Mouse (Mus musculus) ES-E14 (cell line): ENCODE results near the gene Olfr1413. TPM values are rescaled to one million over a fixed set of nuclear protein-coding genes. Genes with fewer than 3 reads are reported as not detected.

Experiments used
- DNase-seq: peaks from one replicate; pipeline ENCODE4 v3.0.0-alpha.2; 2013; ENCODE audit warnings: low read depth, low spot score
- H3K27ac ChIP-seq: 2 replicates; pipeline ENCODE4 v1.5.1; 2012; ENCODE audit warnings: low read depth, mild to moderate bottlenecking, low read length, moderate library complexity, mixed read lengths; ENCODE audit not compliant: poor library complexity, insufficient read depth, severe bottlenecking
- H3K36me3 ChIP-seq: 2 replicates; pipeline ENCODE4 v1.6.1; 2012; ENCODE audit warnings: mild to moderate bottlenecking, low read length, moderate library complexity, mixed read lengths; ENCODE audit not compliant: control insufficient read depth, poor library complexity, insufficient read depth, severe bottlenecking
- H3K4me1 ChIP-seq, 2 experiments: fragments of 150-350 bp in 1 of 2; sonication (generic) in 1 of 2; 2 replicates each; pipeline ENCODE4 v1.6.1; 2012; ENCODE audit warnings: low read length in 2 of 2, mild to moderate bottlenecking in 1 of 2, mixed read lengths in 1 of 2; ENCODE audit not compliant: control insufficient read depth in 2 of 2, insufficient read depth in 2 of 2, poor library complexity in 1 of 2
- H3K4me3 ChIP-seq, 2 experiments: fragments of 150-350 bp in 1 of 2; sonication (generic) in 1 of 2; 2 replicates each; pipeline ENCODE4 v1.5.1; 2012; ENCODE audit warnings: low read length in 2 of 2, low read depth in 1 of 2, mild to moderate bottlenecking in 1 of 2, mixed read lengths in 1 of 2; ENCODE audit not compliant: insufficient read depth in 1 of 2, poor library complexity in 1 of 2, severe bottlenecking in 1 of 2
- H3K9ac ChIP-seq: 2 replicates; pipeline ENCODE4 v1.6.1; 2012; ENCODE audit warnings: low read depth, mild to moderate bottlenecking, low read length, mixed read lengths; ENCODE audit not compliant: poor library complexity, insufficient read depth, severe bottlenecking
- H3K9me3 ChIP-seq: fragments of 150-350 bp; sonication (generic); 2 replicates; pipeline ENCODE4 v1.6.1; 2012; ENCODE audit warnings: low read depth, mild to moderate bottlenecking, low read length; ENCODE audit not compliant: control insufficient read depth, insufficient read depth
- CHD2 ChIP-seq: IDR thresholded peaks from 2 replicates; pipeline ENCODE4 v1.6.1; 2014; ENCODE audit warnings: mild to moderate bottlenecking, low read depth, low read length, inconsistent platforms
- HCFC1 ChIP-seq: IDR thresholded peaks from 2 replicates; pipeline ENCODE4 v1.6.1; 2012; ENCODE audit warnings: low read length, inconsistent platforms, borderline replicate concordance; ENCODE audit not compliant: insufficient read depth
- MAFK ChIP-seq: IDR thresholded peaks from 2 replicates; pipeline ENCODE4 v1.6.1; 2014; ENCODE audit warnings: mild to moderate bottlenecking, low read depth, low read length, inconsistent platforms; ENCODE audit not compliant: insufficient read depth
- ZC3H11A ChIP-seq: IDR thresholded peaks from 2 replicates; pipeline ENCODE4 v1.6.1; 2012; ENCODE audit warnings: low read depth, mild to moderate bottlenecking, inconsistent platforms, low read length, borderline replicate concordance
- ZNF384 ChIP-seq: IDR thresholded peaks from 2 replicates; pipeline ENCODE4 v1.6.1; 2012; ENCODE audit warnings: low read depth, low read length, inconsistent platforms
- in situ Hi-C, 2 experiments: fragments of 600-800 bp; cut with MboI; formaldehyde crosslinking; loops; one replicate each; pipeline ENCODE4 v1.15.1; 2025; ENCODE audit warnings: low sequenced_read_pairs in 2 of 2, inconsistent platforms in 1 of 2; ENCODE audit not compliant: unreplicated experiment in 2 of 2
- total RNA-seq: library from RNA; depleted of rRNA; stranded (reverse); fragments of 300-350 nt; gene quantifications from 2 replicates; pipeline ENCODE4 v1.2.3, GENCODE M21; 2012

The Olfr1413 gene
- total RNA-seq, 1 experiment: not detected

- TF ChIP-seq HCFC1 (no peak), MAFK (no peak), ZC3H11A (no peak)
- Histone ChIP-seq H3K36me3 (no peaks in the 10 kb centered on the region), H3K9me3 (no peaks in the 10 kb centered on the region), H3K4me3 (no peak overlapping the region), H3K4me1 (no peaks in the 10 kb centered on the region), H3K9ac (no peak overlapping the region), H3K27ac (no peak overlapping the region)
- in situ Hi-C loops: no loop called here
- no peak for DNase-seq
Measured at GRCm38 (mm10) chr1:92607711-92608110, 36.6 kb downstream of the Olfr1413 start.

- Histone ChIP-seq H3K9ac (no peak overlapping the region), H3K4me1 (no peaks in the 10 kb centered on the region), H3K27ac (no peak overlapping the region), H3K36me3 (no peaks in the 10 kb centered on the region), H3K9me3 (no peaks in the 10 kb centered on the region), H3K4me3 (no peak overlapping the region)
- TF ChIP-seq ZNF384 (0 out of 2 replicates have a peak, but pooled peaks have one; percentile 31), CHD2 (no peak), MAFK (peak; percentile 26; the same call in 1 of the 2 replicates), ZC3H11A (peak; percentile 91), HCFC1 (no peak)
- in situ Hi-C loops: no loop called here
- peak; percentile 50 for DNase-seq
Measured at GRCm38 (mm10) chr1:92611008-92611407, 39.9 kb downstream of the Olfr1413 start.

GRCm38 (mm10) chr1:92613175-92613574, 42.1 kb downstream of the Olfr1413 start:
- in situ Hi-C loops: no loop called here

GRCm38 (mm10) chr1:92614516-92614915, 43.4 kb downstream of the Olfr1413 start:
- H3K27ac ChIP-seq: no peak overlapping the region

More at GRCm38 (mm10) chr1:92613175-92613574, 42.1 kb downstream of the Olfr1413 start:
- H3K27ac ChIP-seq: no peak overlapping the region
- TF ChIP-seq CHD2 (no peak), ZC3H11A (no peak)
- H3K4me3 ChIP-seq: no peak overlapping the region
- H3K9me3 ChIP-seq: no peaks in the 10 kb centered on the region
- no peaks in the 10 kb centered on the region for H3K4me1 ChIP-seq
- no peak overlapping the region for H3K9ac ChIP-seq
- no peaks in the 10 kb centered on the region for H3K36me3 ChIP-seq
- DNase-seq: no peak

GRCm38 (mm10) chr1:92616046-92616445, 44.9 kb downstream of the Olfr1413 start:
- Histone ChIP-seq H3K9ac (no peak overlapping the region), H3K27ac (no peak overlapping the region), H3K4me3 (no peak overlapping the region), H3K36me3 (no peaks in the 10 kb centered on the region), H3K9me3 (no peaks in the 10 kb centered on the region), H3K4me1 (no peaks in the 10 kb centered on the region)
- in situ Hi-C loops: no loop called here
- DNase-seq: no peak
- TF ChIP-seq ZNF384: no peak
- TF ChIP-seq HCFC1: no peak
- TF ChIP-seq ZC3H11A: no peak
- no peak for TF ChIP-seq MAFK
- TF ChIP-seq CHD2: no peak

More at GRCm38 (mm10) chr1:92614516-92614915, 43.4 kb downstream of the Olfr1413 start:
- TF ChIP-seq ZNF384: no peak
- TF ChIP-seq MAFK: no peak
- TF ChIP-seq HCFC1: no peak
- TF ChIP-seq ZC3H11A: no peak
- TF ChIP-seq CHD2: no peak
- peak; percentile 3 for DNase-seq
- no peak overlapping the region for H3K4me3 ChIP-seq
- no peaks in the 10 kb centered on the region for H3K36me3 ChIP-seq
- no peaks in the 10 kb centered on the region for H3K4me1 ChIP-seq
- no peaks in the 10 kb centered on the region for H3K9me3 ChIP-seq
- in situ Hi-C loops: no loop called here
- no peak overlapping the region for H3K9ac ChIP-seq
